Mouse (Mus musculus) intestine, embryonic 16.5 days (tissue): ENCODE measurements at regions not wholly inside any gene's neighbourhood (a gene's known extent, or its start where the extent isn't known, plus 50 kb on each side); places are given as distances from the start of the nearest gene placed in this dataset.
"Not testable (repeated sequence)": the region's sequence is repeated elsewhere in the genome, so short reads cannot be mapped to it uniquely, and the experiment has no call there.

Source experiments
- ATAC-seq: fragments of 200-750 bp; cut with Nextera tagmentation; 2 replicates; pipeline ENCODE4 v1.8.0; 2017; ENCODE audit warnings: moderate TSS enrichment, moderate library complexity
- H3K27ac ChIP-seq: fragments of 300-500 bp; sonication (generic); 2 replicates; pipeline ENCODE4 v1.5.1; 2014; ENCODE audit warnings: mild to moderate bottlenecking, low read length
- H3K27me3 ChIP-seq: fragments of 300-500 bp; sonication (generic); replicated peaks from 2 replicates; pipeline ENCODE4 v1.6.1; 2014; ENCODE audit warnings: low read length, control low read depth, mixed read lengths; ENCODE audit not compliant: control insufficient read depth, insufficient read depth
- H3K36me3 ChIP-seq: fragments of 300-500 bp; sonication (generic); 2 replicates; pipeline ENCODE4 v1.6.1; 2014; ENCODE audit warnings: low read length, control low read depth; ENCODE audit not compliant: control insufficient read depth, insufficient read depth
- H3K4me1 ChIP-seq: fragments of 300-500 bp; sonication (generic); 2 replicates; pipeline ENCODE4 v1.6.1; 2014; ENCODE audit warnings: low read length, control low read depth, mixed read lengths; ENCODE audit not compliant: control insufficient read depth, insufficient read depth
- H3K4me2 ChIP-seq: fragments of 300-500 bp; sonication (generic); 2 replicates; pipeline ENCODE4 v1.6.1; 2014; ENCODE audit warnings: low read depth, low read length, control low read depth
- H3K4me3 ChIP-seq: fragments of 300-500 bp; sonication (generic); 2 replicates; pipeline ENCODE4 v1.5.1; 2014; ENCODE audit warnings: mild to moderate bottlenecking, low read length
- H3K9ac ChIP-seq: fragments of 300-500 bp; sonication (generic); 2 replicates; pipeline ENCODE4 v1.6.1; 2014; ENCODE audit warnings: low read depth, low read length
- H3K9me3 ChIP-seq: fragments of 300-500 bp; sonication (generic); 2 replicates; pipeline ENCODE4 v1.6.1; 2016; ENCODE audit warnings: low read length, control low read depth; ENCODE audit not compliant: control insufficient read depth
- WGBS: fragments of 180-500 bp; shearing (Covaris S2); extraction: QIAGEN DNeasy Blood & Tissue Kit; methylation state at CpG from one replicate; pipeline ENCODE4 v1.1.7; 2014; 5-methylcytosine and 5-hydroxymethylcytosine counted together

DNA sequence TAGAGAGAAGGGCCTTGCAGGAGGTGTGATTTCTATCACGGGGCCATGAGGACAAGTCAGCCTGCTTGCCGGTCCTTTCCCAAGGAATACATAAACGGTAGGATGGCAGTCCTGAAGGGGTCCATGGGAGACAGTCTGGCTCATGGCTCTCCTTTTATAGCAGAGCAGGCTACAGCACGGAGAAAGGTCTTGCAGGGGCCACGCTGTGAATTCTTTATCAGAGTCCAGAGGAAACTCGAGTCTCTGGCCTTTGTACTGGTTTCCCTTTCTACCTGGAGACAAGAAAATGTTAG is 1984.0 kb downstream of the 4930444P10Rik start:
- Histone ChIP-seq H3K27ac (no peak overlapping the region), H3K4me1 (no peaks in the 10 kb centered on the region), H3K27me3 (no peaks in the 10 kb centered on the region), H3K4me3 (no peak overlapping the region), H3K9ac (no peak overlapping the region), H3K9me3 (no peaks in the 10 kb centered on the region; the same call in 1 of the 2 replicates), H3K4me2 (no peak overlapping the region), H3K36me3 (no peaks in the 10 kb centered on the region)
- no peak for ATAC-seq
- WGBS = 20% methylated on average over 6 of the region's 6 CpGs

- ATAC-seq = no peak
- Histone ChIP-seq H3K9ac (no peak overlapping the region), H3K36me3 (no peaks in the 10 kb centered on the region), H3K9me3 (no peaks in the 10 kb centered on the region; the same call in 1 of the 2 replicates), H3K4me1 (no peaks in the 10 kb centered on the region), H3K4me3 (no peak overlapping the region), H3K4me2 (no peak overlapping the region), H3K27me3 (no peaks in the 10 kb centered on the region), H3K27ac (no peak overlapping the region)
- WGBS = 63% methylated on average over 7 of the region's 7 CpGs
Observed at GRCm38 (mm10) chr1:14108450-14109189, 1984.5 kb downstream of the 4930444P10Rik start.

DNA sequence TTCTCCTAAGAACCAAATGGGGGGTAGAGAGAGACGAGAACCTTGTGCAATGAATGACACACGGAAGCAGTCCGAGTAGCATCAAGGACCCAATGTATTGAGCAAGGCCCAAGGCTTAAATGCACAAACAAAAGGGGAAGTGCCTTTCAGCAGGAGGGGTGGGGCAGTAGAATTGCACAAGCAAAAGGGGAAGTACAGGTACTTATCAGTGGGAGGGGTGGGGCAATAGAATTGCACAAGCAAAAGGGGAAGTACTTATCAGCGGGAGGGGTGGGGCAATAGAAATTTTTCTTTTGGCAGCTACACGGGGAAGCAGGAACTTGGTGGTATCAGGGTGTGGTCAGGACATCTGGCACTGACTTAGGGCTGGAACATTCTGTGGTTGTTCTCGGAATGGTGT is 1987.6 kb downstream of the 4930444P10Rik start:
- not testable (repeated sequence) for H3K27me3 ChIP-seq, H3K4me3 ChIP-seq, H3K4me1 ChIP-seq, H3K27ac ChIP-seq, ATAC-seq, H3K36me3 ChIP-seq, H3K9ac ChIP-seq, H3K4me2 ChIP-seq, H3K9me3 ChIP-seq
- 94% methylated on average over 4 of the region's 6 CpGs for WGBS

DNA sequence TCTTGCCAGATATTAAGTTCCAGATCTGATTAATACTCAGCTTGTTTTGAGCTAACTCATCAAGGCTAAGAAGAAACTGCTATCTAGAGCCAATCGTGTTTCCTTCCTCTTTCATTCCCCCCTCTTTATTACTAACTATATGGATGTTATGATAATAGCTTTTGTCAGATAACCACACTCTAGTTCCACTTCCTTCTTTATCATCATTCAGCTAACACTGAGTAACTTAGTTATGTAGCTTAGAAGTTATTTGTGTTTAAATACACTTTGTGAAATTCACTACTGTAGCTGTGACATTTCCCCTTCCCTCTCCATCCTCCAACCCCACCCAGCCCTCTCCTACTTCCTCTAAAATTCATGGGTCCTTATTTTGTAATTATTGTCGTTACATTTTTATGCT is 1988.6 kb downstream of the 4930444P10Rik start:
- 71% methylated on average over 2 of the region's 2 CpGs for WGBS
- Histone ChIP-seq H3K4me2 (no peak overlapping the region), H3K9ac (no peak overlapping the region), H3K4me1 (no peaks in the 10 kb centered on the region), H3K27ac (no peak overlapping the region), H3K9me3 (no peaks in the 10 kb centered on the region; the same call in 1 of the 2 replicates), H3K36me3 (no peaks in the 10 kb centered on the region), H3K4me3 (no peak overlapping the region), H3K27me3 (no peaks in the 10 kb centered on the region)
- no peak for ATAC-seq

DNA sequence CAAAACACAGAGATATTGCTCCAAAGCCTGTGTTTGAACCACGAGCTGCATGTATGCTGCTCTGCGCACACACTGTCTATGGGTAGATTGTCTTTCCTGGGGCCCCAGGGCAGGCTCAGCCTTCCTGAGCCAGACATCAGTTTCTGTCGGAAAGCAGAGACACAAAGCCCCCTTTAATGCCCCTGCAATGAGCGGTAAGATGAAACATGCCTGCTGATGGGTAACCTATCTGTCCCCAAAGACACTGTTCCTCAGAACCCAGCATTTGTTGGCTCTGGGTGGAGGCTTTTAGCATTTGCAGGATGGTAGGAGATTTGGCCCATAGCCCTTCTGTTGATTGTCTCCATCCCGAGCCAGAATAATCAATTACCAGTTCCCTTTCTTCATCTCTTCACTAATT is 1994.1 kb downstream of the 4930444P10Rik start:
- H3K4me2 ChIP-seq = no peak overlapping the region
- no peak for ATAC-seq
- no peak overlapping the region for H3K9ac ChIP-seq
- no peaks in the 10 kb centered on the region for H3K36me3 ChIP-seq
- no peaks in the 10 kb centered on the region for H3K4me1 ChIP-seq
- 64% methylated on average over 5 of the region's 5 CpGs for WGBS
- no peaks in the 10 kb centered on the region for H3K9me3 ChIP-seq
- no peak overlapping the region for H3K27ac ChIP-seq
- no peaks in the 10 kb centered on the region for H3K27me3 ChIP-seq
- H3K4me3 ChIP-seq = no peak overlapping the region

- no peaks in the 10 kb centered on the region for H3K36me3 ChIP-seq
- no peak overlapping the region for H3K27ac ChIP-seq
- WGBS = 44% methylated on average over 5 of the region's 5 CpGs
- no peaks in the 10 kb centered on the region for H3K9me3 ChIP-seq
- no peak overlapping the region for H3K9ac ChIP-seq
- H3K27me3 ChIP-seq = no peaks in the 10 kb centered on the region
- H3K4me1 ChIP-seq = no peaks in the 10 kb centered on the region
- H3K4me3 ChIP-seq = no peak overlapping the region
- no peak overlapping the region for H3K4me2 ChIP-seq
- ATAC-seq = no peak
Observed at GRCm38 (mm10) chr1:14097567-14098228, 1995.4 kb downstream of the 4930444P10Rik start.

- Histone ChIP-seq H3K4me1 (no peaks in the 10 kb centered on the region), H3K36me3 (no peaks in the 10 kb centered on the region), H3K4me3 (no peak overlapping the region), H3K9ac (no peak overlapping the region), H3K27ac (no peak overlapping the region), H3K4me2 (no peak overlapping the region), H3K9me3 (no peaks in the 10 kb centered on the region), H3K27me3 (no peaks in the 10 kb centered on the region)
- 91% methylated on average over 3 of the region's 3 CpGs for WGBS
- no peak for ATAC-seq
Observed at GRCm38 (mm10) chr1:14064856-14065255, 2028.3 kb downstream of the 4930444P10Rik start.

DNA sequence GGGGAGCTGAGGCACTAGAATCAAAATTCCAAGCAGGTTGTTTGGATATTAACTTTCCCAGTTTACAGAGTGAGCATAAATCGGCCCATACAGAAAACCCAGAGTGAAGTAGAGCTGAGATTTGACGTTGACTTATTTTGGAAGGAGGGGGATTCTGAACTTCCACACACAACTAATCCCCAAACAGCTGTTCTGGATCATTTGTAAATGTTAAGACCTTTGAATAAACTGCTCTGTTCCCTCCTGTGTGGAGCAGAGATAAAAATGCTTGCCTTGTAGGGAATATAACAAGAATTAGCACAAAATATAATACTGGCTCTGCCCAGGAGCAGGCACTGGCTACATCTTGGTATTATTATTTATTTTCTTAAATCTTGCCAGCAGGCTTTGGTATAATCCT is 2057.0 kb downstream of the 4930444P10Rik start:
- H3K9ac ChIP-seq = no peak overlapping the region
- no peak overlapping the region for H3K27ac ChIP-seq
- no peaks in the 10 kb centered on the region for H3K4me1 ChIP-seq
- H3K9me3 ChIP-seq = no peaks in the 10 kb centered on the region
- H3K36me3 ChIP-seq = no peaks in the 10 kb centered on the region
- WGBS = 35% methylated on average over 2 of the region's 2 CpGs
- H3K4me2 ChIP-seq = no peak overlapping the region
- H3K4me3 ChIP-seq = no peak overlapping the region
- no peak for ATAC-seq
- no peaks in the 10 kb centered on the region for H3K27me3 ChIP-seq

- 77% methylated on average over 9 of the region's 9 CpGs for WGBS
Observed at GRCm38 (mm10) chr1:14011484-14011883, 2081.6 kb downstream of the 4930444P10Rik start.

GRCm38 (mm10) chr1:14010789-14011188 is 2082.3 kb downstream of the 4930444P10Rik start:
- WGBS = 56% methylated on average over 3 of the region's 3 CpGs
- Histone ChIP-seq H3K9ac (no peak overlapping the region), H3K27me3 (no peaks in the 10 kb centered on the region), H3K27ac (no peak overlapping the region), H3K9me3 (no peaks in the 10 kb centered on the region), H3K4me3 (no peak overlapping the region), H3K4me1 (no peaks in the 10 kb centered on the region), H3K4me2 (no peak overlapping the region), H3K36me3 (no peaks in the 10 kb centered on the region)
- ATAC-seq = no peak

More at GRCm38 (mm10) chr1:14011484-14011883, 2081.6 kb downstream of the 4930444P10Rik start:
- Histone ChIP-seq H3K9me3 (no peaks in the 10 kb centered on the region), H3K4me3 (no peak overlapping the region), H3K36me3 (no peaks in the 10 kb centered on the region), H3K27me3 (no peaks in the 10 kb centered on the region), H3K4me1 (no peaks in the 10 kb centered on the region), H3K4me2 (no peak overlapping the region), H3K9ac (no peak overlapping the region), H3K27ac (no peak overlapping the region)
- ATAC-seq = no peak
